Mouse (Mus musculus): ENCODE measurements around the gene Ufc1. TPM values are rescaled to one million over a fixed set of nuclear protein-coding genes. Genes with fewer than 3 reads are reported as not detected.
"Not testable (repeated sequence)": the region's sequence is repeated elsewhere in the genome, so short reads cannot be mapped to it uniquely, and the experiment has no call there.

Ufc1 gene
- polyA plus RNA-seq, 1 experiment = 11.1 TPM

GRCm38 (mm10) chr1:171248386-171249226, 46.2 kb downstream of the Ufc1 start:
- H3K4me3 ChIP-seq (ENCODE audit: extremely low read depth, insufficient read depth, insufficient read length) = no peak overlapping the region
- TF ChIP-seq POLR2A (IDR thresholded peaks at IDR 0.05; ENCODE audit: low read depth, low read length) = no peak
- TF ChIP-seq CTCF (IDR thresholded peaks at IDR 0.05; ENCODE audit: extremely low read depth, insufficient read depth, insufficient read length, insufficient replicate concordance) = no peak
- H3K4me1 ChIP-seq (ENCODE audit: control insufficient read depth, insufficient read depth, insufficient read length) = peaks cover 4% of the 10 kb centered on the region; the same call in 1 of the 2 replicates
- WGBS = 44% methylated on average over 3 of the region's 3 CpGs
- peaks cover 2% of the 10 kb centered on the region; the same call in 1 of the 2 replicates for H3K36me3 ChIP-seq (ENCODE audit: control insufficient read depth, insufficient read depth, low read length)
- 0 out of 2 replicates have a peak, but pooled peaks cover 1% of the 10 kb centered on the region for H3K27me3 ChIP-seq (ENCODE audit: control insufficient read depth, insufficient read depth, low read length)
- no peak for DNase-seq (ENCODE audit: low read depth in 1 of 2, low spot score in 2 of 2)
- H3K27ac ChIP-seq (ENCODE audit: insufficient read depth, low read length) = peak overlapping the region; percentile 18

GRCm38 (mm10) chr1:171247916-171248315, 46.9 kb downstream of the Ufc1 start:
- Histone ChIP-seq H3K27me3 (ENCODE audit: control insufficient read depth, insufficient read depth, low read length) (0 out of 2 replicates have a peak, but pooled peaks cover 1% of the 10 kb centered on the region), H3K4me1 (ENCODE audit: control insufficient read depth, insufficient read depth, insufficient read length) (peaks cover 4% of the 10 kb centered on the region; the same call in 1 of the 2 replicates), H3K36me3 (ENCODE audit: control insufficient read depth, insufficient read depth, low read length) (peaks cover 2% of the 10 kb centered on the region; the same call in 1 of the 2 replicates), H3K27ac (ENCODE audit: insufficient read depth, low read length) (peak overlapping the region; percentile 18), H3K4me3 (ENCODE audit: extremely low read depth, insufficient read depth, insufficient read length) (no peak overlapping the region)
- TF ChIP-seq POLR2A (IDR thresholded peaks at IDR 0.05; ENCODE audit: low read depth, low read length) (no peak), CTCF (IDR thresholded peaks at IDR 0.05; ENCODE audit: extremely low read depth, insufficient read depth, insufficient read length, insufficient replicate concordance) (no peak)
- WGBS = 59% methylated on average over 4 of the region's 4 CpGs
- no peak for DNase-seq (ENCODE audit: low read depth in 1 of 2, low spot score in 2 of 2)

DNA sequence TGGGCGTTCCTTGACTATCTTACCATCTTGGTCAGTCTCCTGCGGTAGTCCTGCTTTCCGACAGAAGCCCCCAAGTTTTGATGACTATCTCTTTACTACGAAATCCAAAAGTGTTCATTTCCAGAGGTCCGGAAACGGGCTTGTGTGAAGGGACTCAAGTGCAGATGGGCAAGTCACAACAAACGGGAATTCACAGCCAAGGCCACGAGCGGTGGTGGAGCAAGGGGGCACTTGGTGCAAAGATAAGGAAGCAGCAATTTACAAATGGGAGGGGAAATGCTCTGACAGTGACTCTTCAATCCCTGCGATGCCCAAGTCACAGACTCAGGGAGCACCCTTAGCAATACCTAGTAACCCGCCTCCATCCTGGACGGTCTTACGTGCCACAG, 47.4 kb downstream of the Ufc1 start:
- TF ChIP-seq POLR2A (IDR thresholded peaks at IDR 0.05; ENCODE audit: low read depth, low read length) = no peak
- no peak for TF ChIP-seq CTCF (IDR thresholded peaks at IDR 0.05; ENCODE audit: extremely low read depth, insufficient read depth, insufficient read length, insufficient replicate concordance)
- DNase-seq (ENCODE audit: low read depth in 1 of 2, low spot score in 2 of 2) = no peak
- Histone ChIP-seq H3K4me3 (ENCODE audit: extremely low read depth, insufficient read depth, insufficient read length) (peak overlapping the region; percentile 61), H3K27ac (ENCODE audit: insufficient read depth, low read length) (peak overlapping the region; percentile 67), H3K36me3 (ENCODE audit: control insufficient read depth, insufficient read depth, low read length) (peaks cover 6% of the 10 kb centered on the region), H3K4me1 (ENCODE audit: control insufficient read depth, insufficient read depth, insufficient read length) (peaks cover 4% of the 10 kb centered on the region; the same call in 1 of the 2 replicates), H3K27me3 (ENCODE audit: control insufficient read depth, insufficient read depth, low read length) (0 out of 2 replicates have a peak, but pooled peaks cover 1% of the 10 kb centered on the region)
- 21% methylated on average over 13 of the region's 13 CpGs for WGBS

GRCm38 (mm10) chr1:171246709-171247452, 47.9 kb downstream of the Ufc1 start:
- 1% methylated on average over 41 of the region's 41 CpGs for WGBS
- Histone ChIP-seq H3K36me3 (ENCODE audit: control insufficient read depth, insufficient read depth, low read length) (peaks cover 9% of the 10 kb centered on the region), H3K27me3 (ENCODE audit: control insufficient read depth, insufficient read depth, low read length) (0 out of 2 replicates have a peak, but pooled peaks cover 1% of the 10 kb centered on the region), H3K27ac (ENCODE audit: insufficient read depth, low read length) (peak overlapping the region; percentile 67), H3K4me3 (ENCODE audit: extremely low read depth, insufficient read depth, insufficient read length) (peak overlapping the region; percentile 84), H3K4me1 (ENCODE audit: control insufficient read depth, insufficient read depth, insufficient read length) (peaks cover 4% of the 10 kb centered on the region; the same call in 1 of the 2 replicates)
- peak; percentile 94 to 96 for DNase-seq (ENCODE audit: low read depth in 1 of 2, low spot score in 2 of 2)
- TF ChIP-seq POLR2A (IDR thresholded peaks at IDR 0.05; ENCODE audit: low read depth, low read length) (peak; percentile 77), CTCF (IDR thresholded peaks at IDR 0.05; ENCODE audit: extremely low read depth, insufficient read depth, insufficient read length, insufficient replicate concordance) (peak; percentile 87)

GRCm38 (mm10) chr1:171245353-171245752, 49.5 kb downstream of the Ufc1 start:
- Histone ChIP-seq H3K4me3 (ENCODE audit: extremely low read depth, insufficient read depth, insufficient read length) (no peak overlapping the region), H3K27me3 (ENCODE audit: control insufficient read depth, insufficient read depth, low read length) (no peaks in the 10 kb centered on the region), H3K4me1 (ENCODE audit: control insufficient read depth, insufficient read depth, insufficient read length) (peaks cover 4% of the 10 kb centered on the region; the same call in 1 of the 2 replicates), H3K36me3 (ENCODE audit: control insufficient read depth, insufficient read depth, low read length) (peaks cover 16% of the 10 kb centered on the region), H3K27ac (ENCODE audit: insufficient read depth, low read length) (no peak overlapping the region)
- TF ChIP-seq POLR2A (IDR thresholded peaks at IDR 0.05; ENCODE audit: low read depth, low read length) (no peak), CTCF (IDR thresholded peaks at IDR 0.05; ENCODE audit: extremely low read depth, insufficient read depth, insufficient read length, insufficient replicate concordance) (no peak)
- no peak for DNase-seq (ENCODE audit: low read depth in 1 of 2, low spot score in 2 of 2)
- 93% methylated on average over 8 of the region's 8 CpGs for WGBS

GRCm38 (mm10) chr1:171241952-171242351, 52.9 kb downstream of the Ufc1 start:
- WGBS = 92% methylated on average over 12 of the region's 12 CpGs
- not testable (repeated sequence) for H3K4me1 ChIP-seq (ENCODE audit: control insufficient read depth, insufficient read depth, insufficient read length); DNase-seq (ENCODE audit: low read depth in 1 of 2, low spot score in 2 of 2); H3K27ac ChIP-seq (ENCODE audit: insufficient read depth, low read length); H3K4me3 ChIP-seq (ENCODE audit: extremely low read depth, insufficient read depth, insufficient read length); H3K27me3 ChIP-seq (ENCODE audit: control insufficient read depth, insufficient read depth, low read length)
- peaks cover 35% of the 10 kb centered on the region for H3K36me3 ChIP-seq (ENCODE audit: control insufficient read depth, insufficient read depth, low read length)

Measured in spleen, adult 2 months (tissue).